Mouse (Mus musculus) MEL (cell line): ENCODE results near the gene Sppl2a.

Experiments used
- CTCF ChIP-seq, 3 experiments: IDR thresholded peaks in 2 of 3; conservative IDR thresholded peaks in 1 of 3; 2 replicates each; pipeline ENCODE4 v1.5.1; 2011 to 2012; ENCODE audit warnings: low read length in 3 of 3, low read depth in 2 of 3, mild to moderate bottlenecking in 2 of 3, improper control_type of control experiment in 1 of 3, inconsistent platforms in 1 of 3, mixed read lengths in 1 of 3, moderate library complexity in 1 of 3; ENCODE audit not compliant: control insufficient read depth in 1 of 3, insufficient read depth in 1 of 3, poor library complexity in 1 of 3, severe bottlenecking in 1 of 3
- EP300 ChIP-seq, 2 experiments: IDR thresholded peaks; 2 replicates each; pipeline ENCODE4 v1.6.1; 2011; ENCODE audit warnings: improper control_type of control experiment in 2 of 2, low read length in 2 of 2, low read depth in 1 of 2, mild to moderate bottlenecking in 1 of 2
- POLR2A ChIP-seq, 2 experiments: IDR thresholded peaks; 2 replicates each; pipeline ENCODE4 v1.6.1; 2011 to 2012; ENCODE audit warnings: low read length in 2 of 2, mild to moderate bottlenecking in 2 of 2, control low read depth in 1 of 2, improper control_type of control experiment in 1 of 2, low read depth in 1 of 2, moderate library complexity in 1 of 2; ENCODE audit not compliant: control insufficient read depth in 1 of 2, insufficient read depth in 1 of 2, poor library complexity in 1 of 2
- SIN3A ChIP-seq: IDR thresholded peaks from 2 replicates; pipeline ENCODE4 v1.6.1; 2012; ENCODE audit warnings: low read length, improper control_type of control experiment, inconsistent platforms
- UBTF ChIP-seq: IDR thresholded peaks from 2 replicates; pipeline ENCODE4 v1.6.1; 2012; ENCODE audit warnings: low read depth, mild to moderate bottlenecking, inconsistent platforms, low read length, improper control_type of control experiment, moderate library complexity, borderline replicate concordance; ENCODE audit not compliant: insufficient read depth
- ZC3H11A ChIP-seq: IDR thresholded peaks from 2 replicates; pipeline ENCODE4 v1.6.1; 2012; ENCODE audit warnings: low read depth, mild to moderate bottlenecking, inconsistent platforms, low read length, improper control_type of control experiment

DNA sequence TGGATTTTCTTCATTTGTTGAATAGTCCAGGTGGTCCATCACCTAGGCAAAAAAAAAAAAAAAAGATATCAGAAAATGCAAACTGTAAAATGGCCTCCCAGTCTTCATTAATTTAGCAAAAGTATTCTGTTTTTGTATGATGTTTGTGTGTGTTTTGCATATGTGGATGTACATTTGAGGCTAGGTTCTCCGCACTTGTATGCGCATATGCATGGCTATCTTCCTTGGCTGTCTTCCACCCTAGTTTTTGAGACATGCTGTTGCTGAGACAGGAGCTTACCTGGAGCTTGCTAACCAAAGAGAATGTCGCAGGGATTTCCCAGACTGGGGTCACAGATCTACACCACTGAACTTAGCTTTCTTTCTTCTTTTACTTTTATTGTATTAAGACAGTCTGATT lies 38.8 kb downstream of the Sppl2a start:
- no peak for TF ChIP-seq EP300 (IDR thresholded peaks at IDR 0.05; ENCODE audit: low read depth in 1 of 2, low read length in 2 of 2)
- TF ChIP-seq POLR2A (IDR thresholded peaks at IDR 0.05; ENCODE audit: control insufficient read depth in 1 of 2, insufficient read depth in 1 of 2, low read depth in 1 of 2, low read length in 2 of 2, poor library complexity in 1 of 2): no peak
- no peak for TF ChIP-seq CTCF (IDR thresholded peaks at IDR 0.05 in 2 of 3, conservative IDR thresholded peaks at IDR 0.05 in 1 of 3; ENCODE audit: control insufficient read depth in 1 of 3, insufficient read depth in 1 of 3, low read depth in 2 of 3, low read length in 3 of 3, poor library complexity in 1 of 3, severe bottlenecking in 1 of 3)
- TF ChIP-seq ZC3H11A: no peak
- no peak for TF ChIP-seq SIN3A
- TF ChIP-seq UBTF: no peak
